Mouse (Mus musculus): Measurements from ENCODE around the gene Glul. TPM values are rescaled to one million over a fixed set of nuclear protein-coding genes. Genes with fewer than 3 reads are reported as not detected.

Gene Glul
- polyA plus RNA-seq, 1 experiment, result 31.6 TPM

GRCm38 (mm10) chr1:153910423-153910822 lies 10.7 kb downstream of the Glul start:
- no peak overlapping the region for H3ac ChIP-seq (ENCODE audit: control insufficient read depth, insufficient read length, low read depth)
- TF ChIP-seq MYOD1 (IDR thresholded peaks at IDR 0.05; ENCODE audit: control insufficient read depth, insufficient read length, low read depth), result no peak
- no peak for TF ChIP-seq CEBPB (IDR thresholded peaks at IDR 0.05; ENCODE audit: low read depth)
- TF ChIP-seq MYOG (IDR thresholded peaks at IDR 0.05; ENCODE audit: control insufficient read depth, extremely low read depth, insufficient read length), result no peak
- TF ChIP-seq USF1 (IDR thresholded peaks at IDR 0.05; ENCODE audit: low read depth), result no peak
- no peak for TF ChIP-seq CTCF (IDR thresholded peaks at IDR 0.05; ENCODE audit: control insufficient read depth, insufficient read depth, insufficient read length)
- TF ChIP-seq MAX (IDR thresholded peaks at IDR 0.05), result no peak
- no peak for TF ChIP-seq FOSL1 (IDR thresholded peaks at IDR 0.05; ENCODE audit: insufficient read depth, low read length, poor library complexity, severe bottlenecking)
- H3K27me3 ChIP-seq (ENCODE audit: control insufficient read depth, insufficient read depth, insufficient read length), result no peaks in the 10 kb centered on the region
- no peaks in the 10 kb centered on the region for H3K79me3 ChIP-seq (ENCODE audit: low read depth)
- H3K79me2 ChIP-seq (ENCODE audit: control insufficient read depth, insufficient read depth), result no peaks in the 10 kb centered on the region
- peaks cover 21% of the 10 kb centered on the region for H3K36me3 ChIP-seq (ENCODE audit: control insufficient read depth, insufficient read depth)
- no peak overlapping the region for H3K4me3 ChIP-seq (ENCODE audit: insufficient read depth, poor library complexity, severe bottlenecking)

- no peak for TF ChIP-seq MYOG (IDR thresholded peaks at IDR 0.05; ENCODE audit: control insufficient read depth, extremely low read depth, insufficient read length)
- no peak for TF ChIP-seq CEBPB (IDR thresholded peaks at IDR 0.05; ENCODE audit: low read depth)
- no peak for TF ChIP-seq USF1 (IDR thresholded peaks at IDR 0.05; ENCODE audit: low read depth)
- TF ChIP-seq CTCF (IDR thresholded peaks at IDR 0.05; ENCODE audit: control insufficient read depth, insufficient read depth, insufficient read length), result no peak
- no peak for TF ChIP-seq MYOD1 (IDR thresholded peaks at IDR 0.05; ENCODE audit: control insufficient read depth, insufficient read length, low read depth)
- no peak for TF ChIP-seq FOSL1 (IDR thresholded peaks at IDR 0.05; ENCODE audit: insufficient read depth, low read length, poor library complexity, severe bottlenecking)
- no peak overlapping the region for H3K4me3 ChIP-seq (ENCODE audit: insufficient read depth, poor library complexity, severe bottlenecking)
- no peaks in the 10 kb centered on the region for H3K79me2 ChIP-seq (ENCODE audit: control insufficient read depth, insufficient read depth)
- H3K79me3 ChIP-seq (ENCODE audit: low read depth), result no peaks in the 10 kb centered on the region
- H3K36me3 ChIP-seq (ENCODE audit: control insufficient read depth, insufficient read depth), result peaks cover 20% of the 10 kb centered on the region
- no peak overlapping the region for H3ac ChIP-seq (ENCODE audit: control insufficient read depth, insufficient read length, low read depth)
- no peaks in the 10 kb centered on the region for H3K27me3 ChIP-seq (ENCODE audit: control insufficient read depth, insufficient read depth, insufficient read length)
Measured at GRCm38 (mm10) chr1:153911276-153911795, 11.6 kb downstream of the Glul start.

GRCm38 (mm10) chr1:153913869-153914268 lies 14.1 kb downstream of the Glul start:
- no peaks in the 10 kb centered on the region for H3K79me2 ChIP-seq (ENCODE audit: control insufficient read depth, insufficient read depth)
- H3K27me3 ChIP-seq (ENCODE audit: control insufficient read depth, insufficient read depth, insufficient read length), result no peaks in the 10 kb centered on the region
- H3ac ChIP-seq (ENCODE audit: control insufficient read depth, insufficient read length, low read depth), result no peak overlapping the region
- no peaks in the 10 kb centered on the region for H3K79me3 ChIP-seq (ENCODE audit: low read depth)
- H3K36me3 ChIP-seq (ENCODE audit: control insufficient read depth, insufficient read depth), result no peaks in the 10 kb centered on the region
- H3K4me3 ChIP-seq (ENCODE audit: insufficient read depth, poor library complexity, severe bottlenecking), result no peak overlapping the region
- no peak for TF ChIP-seq FOSL1 (IDR thresholded peaks at IDR 0.05; ENCODE audit: insufficient read depth, low read length, poor library complexity, severe bottlenecking)
- TF ChIP-seq MYOG (IDR thresholded peaks at IDR 0.05; ENCODE audit: control insufficient read depth, extremely low read depth, insufficient read length), result no peak

DNA sequence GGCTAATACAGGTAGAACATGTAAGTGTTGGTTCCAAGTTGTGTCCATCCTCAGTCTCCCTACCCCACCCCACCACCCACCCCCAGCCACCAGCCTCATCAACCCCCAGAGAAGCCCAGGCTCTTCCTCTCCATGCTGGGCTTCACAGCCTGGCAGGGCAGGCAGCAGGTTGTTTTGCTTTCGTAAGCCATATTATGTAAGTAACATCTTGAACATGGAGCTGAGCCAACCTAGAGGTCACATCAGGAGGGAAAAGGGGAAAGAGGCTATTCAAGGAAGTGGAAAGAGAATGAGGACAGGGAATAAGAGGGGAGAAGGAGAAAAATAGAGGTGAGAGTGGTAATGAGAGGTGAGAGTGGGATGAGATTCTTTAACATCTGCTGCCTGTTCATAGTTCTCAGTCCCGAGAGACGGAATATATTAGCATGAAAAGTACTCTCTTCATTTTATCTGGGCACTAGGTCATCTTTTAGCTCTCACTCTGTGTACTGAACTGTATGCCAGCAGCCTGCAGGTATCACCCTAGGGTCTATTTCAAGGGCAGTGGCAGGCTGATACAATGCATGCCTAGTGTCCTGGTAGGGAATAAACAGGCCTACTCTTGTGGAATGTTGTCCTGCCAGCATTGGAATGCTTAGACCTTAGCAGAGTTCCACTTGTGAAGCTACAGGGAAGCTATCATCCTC lies 18.9 kb downstream of the Glul start:
- Histone ChIP-seq H3K79me3 (ENCODE audit: low read depth) (no peaks in the 10 kb centered on the region), H3K36me3 (ENCODE audit: control insufficient read depth, insufficient read depth) (no peaks in the 10 kb centered on the region), H3K4me3 (ENCODE audit: insufficient read depth, poor library complexity, severe bottlenecking) (no peak overlapping the region), H3K27me3 (ENCODE audit: control insufficient read depth, insufficient read depth, insufficient read length) (no peaks in the 10 kb centered on the region), H3ac (ENCODE audit: control insufficient read depth, insufficient read length, low read depth) (no peak overlapping the region), H3K79me2 (ENCODE audit: control insufficient read depth, insufficient read depth) (no peaks in the 10 kb centered on the region)
- TF ChIP-seq CEBPB (IDR thresholded peaks at IDR 0.05; ENCODE audit: low read depth) (no peak), MYOD1 (IDR thresholded peaks at IDR 0.05; ENCODE audit: control insufficient read depth, insufficient read length, low read depth) (no peak), MAX (IDR thresholded peaks at IDR 0.05) (no peak), CTCF (IDR thresholded peaks at IDR 0.05; ENCODE audit: control insufficient read depth, insufficient read depth, insufficient read length) (no peak), MYOG (IDR thresholded peaks at IDR 0.05; ENCODE audit: control insufficient read depth, extremely low read depth, insufficient read length) (no peak), USF1 (IDR thresholded peaks at IDR 0.05; ENCODE audit: low read depth) (no peak)

- H3K4me3 ChIP-seq (ENCODE audit: insufficient read depth, poor library complexity, severe bottlenecking), result no peak overlapping the region
- H3K79me2 ChIP-seq (ENCODE audit: control insufficient read depth, insufficient read depth), result no peaks in the 10 kb centered on the region
- TF ChIP-seq MYOD1 (IDR thresholded peaks at IDR 0.05; ENCODE audit: control insufficient read depth, insufficient read length, low read depth) (no peak), MAX (IDR thresholded peaks at IDR 0.05) (no peak), CTCF (IDR thresholded peaks at IDR 0.05; ENCODE audit: control insufficient read depth, insufficient read depth, insufficient read length) (no peak), USF1 (IDR thresholded peaks at IDR 0.05; ENCODE audit: low read depth) (no peak), CEBPB (IDR thresholded peaks at IDR 0.05; ENCODE audit: low read depth) (no peak), MYOG (IDR thresholded peaks at IDR 0.05; ENCODE audit: control insufficient read depth, extremely low read depth, insufficient read length) (no peak), FOSL1 (IDR thresholded peaks at IDR 0.05; ENCODE audit: insufficient read depth, low read length, poor library complexity, severe bottlenecking) (no peak)
- H3K27me3 ChIP-seq (ENCODE audit: control insufficient read depth, insufficient read depth, insufficient read length), result no peaks in the 10 kb centered on the region
- no peak overlapping the region for H3ac ChIP-seq (ENCODE audit: control insufficient read depth, insufficient read length, low read depth)
- no peaks in the 10 kb centered on the region for H3K79me3 ChIP-seq (ENCODE audit: low read depth)
- H3K36me3 ChIP-seq (ENCODE audit: control insufficient read depth, insufficient read depth), result no peaks in the 10 kb centered on the region
Measured at GRCm38 (mm10) chr1:153921642-153922041, 21.9 kb downstream of the Glul start.

DNA sequence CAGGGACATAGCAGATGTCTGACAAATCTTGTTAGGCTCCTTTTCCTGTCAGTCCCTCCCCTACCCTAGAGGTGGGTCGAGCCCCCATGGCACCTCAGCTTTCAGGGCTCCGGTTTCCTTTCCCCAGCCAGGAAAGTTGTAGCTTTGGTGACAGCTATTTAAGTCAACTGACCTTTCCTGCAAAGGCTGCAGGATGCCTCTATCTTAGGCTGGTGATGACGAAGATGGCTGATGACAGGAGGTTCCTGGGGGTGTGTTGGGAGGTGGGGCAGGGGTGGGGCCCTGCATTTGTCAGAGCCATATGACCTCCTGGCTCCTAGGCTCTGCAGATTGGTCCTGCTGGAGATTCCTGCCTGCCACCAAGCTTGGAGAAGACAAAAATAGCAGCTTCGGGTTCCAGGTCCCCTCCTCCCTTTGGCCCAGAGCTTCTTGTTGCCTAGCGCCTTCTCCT lies 22.9 kb downstream of the Glul start:
- TF ChIP-seq MYOD1 (IDR thresholded peaks at IDR 0.05; ENCODE audit: control insufficient read depth, insufficient read length, low read depth), result no peak
- no peak for TF ChIP-seq MAX (IDR thresholded peaks at IDR 0.05)
- no peak for TF ChIP-seq CTCF (IDR thresholded peaks at IDR 0.05; ENCODE audit: control insufficient read depth, insufficient read depth, insufficient read length)
- TF ChIP-seq FOSL1 (IDR thresholded peaks at IDR 0.05; ENCODE audit: insufficient read depth, low read length, poor library complexity, severe bottlenecking), result no peak
- no peak for TF ChIP-seq CEBPB (IDR thresholded peaks at IDR 0.05; ENCODE audit: low read depth)
- no peak for TF ChIP-seq MYOG (IDR thresholded peaks at IDR 0.05; ENCODE audit: control insufficient read depth, extremely low read depth, insufficient read length)
- no peak for TF ChIP-seq USF1 (IDR thresholded peaks at IDR 0.05; ENCODE audit: low read depth)
- Histone ChIP-seq H3K27me3 (ENCODE audit: control insufficient read depth, insufficient read depth, insufficient read length) (no peaks in the 10 kb centered on the region), H3K79me3 (ENCODE audit: low read depth) (no peaks in the 10 kb centered on the region), H3K4me3 (ENCODE audit: insufficient read depth, poor library complexity, severe bottlenecking) (no peak overlapping the region), H3K36me3 (ENCODE audit: control insufficient read depth, insufficient read depth) (no peaks in the 10 kb centered on the region), H3ac (ENCODE audit: control insufficient read depth, insufficient read length, low read depth) (no peak overlapping the region), H3K79me2 (ENCODE audit: control insufficient read depth, insufficient read depth) (no peaks in the 10 kb centered on the region)

All from C2C12 (cell line).